Mouse (Mus musculus): Measurements from ENCODE around the gene Gata1. TPM values are rescaled to one million over a fixed set of nuclear protein-coding genes. Genes with fewer than 3 reads are reported as not detected.

Gene Gata1
- not detected in 2 replicates for polyA plus RNA-seq (2021; fragmentation: Nextera tagmentation)
- long read RNA-seq, experiment 1 = 0 reads
- long read RNA-seq, experiment 2 = 0 reads

GRCm38 (mm10) chrX:7977892-7978291, at the start of gene Gata1:
Gene Gata1 (minus strand): TSS chrX:7978071.

GRCm38 (mm10) chrX:8018286-8018685, 40.4 kb upstream of the Gata1 start, which contains the start of gene Glod5:
Gene Glod5 (minus strand): TSS chrX:8018492.

DNA sequence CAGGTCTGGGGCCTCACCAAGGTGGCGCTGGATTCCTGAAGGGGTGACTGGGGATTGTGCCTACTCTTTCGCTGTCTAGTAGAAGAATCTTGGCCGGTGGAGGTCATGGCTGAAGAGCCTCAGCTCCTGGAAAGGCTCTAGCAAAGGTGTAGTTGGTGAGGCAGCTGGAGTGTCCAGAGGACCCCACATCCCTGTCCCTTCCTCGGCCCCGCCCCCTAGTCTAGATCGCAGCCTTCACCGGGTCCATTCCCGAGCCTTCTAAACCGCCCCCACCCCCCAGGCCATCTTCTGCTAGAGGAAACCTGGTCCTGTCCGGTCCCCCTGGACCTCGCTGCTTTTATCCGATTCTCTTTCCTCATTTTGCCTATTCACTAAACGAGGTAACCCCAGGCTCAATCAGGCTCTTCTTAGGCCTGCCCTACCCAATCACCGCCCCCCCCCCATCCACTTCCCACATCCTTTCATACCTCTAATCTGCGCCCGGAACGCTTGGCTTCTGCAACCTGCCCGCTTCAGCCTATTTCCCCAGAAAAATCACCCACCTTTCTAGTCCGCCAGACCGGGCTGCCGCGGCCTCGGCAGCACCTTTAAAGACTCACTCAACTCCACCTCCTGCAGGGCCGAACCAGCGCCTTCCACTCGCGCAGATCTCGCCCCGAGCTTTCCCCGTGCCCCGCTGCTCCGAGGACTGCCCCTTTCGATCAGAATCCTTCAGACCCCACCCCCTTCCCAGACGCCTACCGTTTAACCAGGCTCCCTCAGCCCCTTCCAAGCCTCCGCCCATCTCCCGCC, 30.6 kb downstream of the Gata1 start, which contains the start of gene Hdac6:
Gene Hdac6, minus strand, starts transcription at position 782 of the 792 bp plus-strand sequence.

GRCm38 (mm10) chrX:7928270-7928790, 49.5 kb downstream of the Gata1 start, which contains the start of gene Eras:
Gene Eras (minus strand): TSS chrX:7928607.

GRCm38 (mm10) chrX:7919601-7920383, 58.1 kb downstream of the Gata1 start, which contains the start of gene Pcsk1n:
Gene Pcsk1n (plus strand): TSS chrX:7919822.

Other genes with a start within 250 kb of the Gata1 start
- gene Praf2, start 249.6 kb downstream of the Gata1 start, polyA plus RNA-seq (2021; fragmentation: Nextera tagmentation) = 135 and 140 TPM in 2 replicates
- 5.8 and 7.6 TPM in 2 replicates for gene Ccdc120, start 227.2 kb downstream of the Gata1 start, polyA plus RNA-seq (2021; fragmentation: Nextera tagmentation)
- gene Tfe3, start 215.5 kb downstream of the Gata1 start, polyA plus RNA-seq (2021; fragmentation: Nextera tagmentation) = 7.6 and 8.5 TPM in 2 replicates
- 29.8 and 34.6 TPM in 2 replicates for gene Gripap1, start 188.3 kb downstream of the Gata1 start, polyA plus RNA-seq (2021; fragmentation: Nextera tagmentation)
- gene Kcnd1, start 155.8 kb downstream of the Gata1 start, polyA plus RNA-seq (2021; fragmentation: Nextera tagmentation) = 4.7 and 5.2 TPM in 2 replicates
- gene Otud5, start 136.7 kb downstream of the Gata1 start, polyA plus RNA-seq (2021; fragmentation: Nextera tagmentation) = 5.8 and 6.1 TPM in 2 replicates
- gene Pim2, start 99.8 kb downstream of the Gata1 start, polyA plus RNA-seq (2021; fragmentation: Nextera tagmentation) = 36.8 and 47.0 TPM in 2 replicates
- gene Slc35a2, start 94.0 kb downstream of the Gata1 start, polyA plus RNA-seq (2021; fragmentation: Nextera tagmentation) = 20.7 and 23.1 TPM in 2 replicates
- gene Pqbp1, start 78.8 kb downstream of the Gata1 start, polyA plus RNA-seq (2021; fragmentation: Nextera tagmentation) = 76.7 and 79.2 TPM in 2 replicates
- 49.4 and 51.9 TPM in 2 replicates for gene Timm17b, start 78.7 kb downstream of the Gata1 start, polyA plus RNA-seq (2021; fragmentation: Nextera tagmentation)
- not detected in 2 replicates for gene Gm10491, start 70.2 kb downstream of the Gata1 start, polyA plus RNA-seq (2021; fragmentation: Nextera tagmentation)
- not detected in 2 replicates for gene Gm10490, start 68.5 kb downstream of the Gata1 start, polyA plus RNA-seq (2021; fragmentation: Nextera tagmentation)
- gene Pcsk1n, start 58.2 kb downstream of the Gata1 start, polyA plus RNA-seq (2021; fragmentation: Nextera tagmentation) = 450 and 585 TPM in 2 replicates
- not detected in 2 replicates for gene Eras, start 49.5 kb downstream of the Gata1 start, polyA plus RNA-seq (2021; fragmentation: Nextera tagmentation)
- 9.5 and 10.1 TPM in 2 replicates for gene Hdac6, start 30.2 kb downstream of the Gata1 start, polyA plus RNA-seq (2021; fragmentation: Nextera tagmentation)
- gene Glod5, start 40.4 kb upstream of the Gata1 start, polyA plus RNA-seq (2021; fragmentation: Nextera tagmentation) = not detected in 2 replicates
- 8.3 and 8.7 TPM in 2 replicates for gene Suv39h1, start 96.7 kb upstream of the Gata1 start, polyA plus RNA-seq (2021; fragmentation: Nextera tagmentation)
- 0.23 and 0.29 TPM in 2 replicates for gene Was, start 112.4 kb upstream of the Gata1 start, polyA plus RNA-seq (2021; fragmentation: Nextera tagmentation)
- gene Wdr13, start 154.8 kb upstream of the Gata1 start, polyA plus RNA-seq (2021; fragmentation: Nextera tagmentation) = 18.4 and 21.3 TPM in 2 replicates
- gene Rbm3, start 167.8 kb upstream of the Gata1 start, polyA plus RNA-seq (2021; fragmentation: Nextera tagmentation) = 146 and 150 TPM in 2 replicates
- gene Tbc1d25, start 198.1 kb upstream of the Gata1 start, polyA plus RNA-seq (2021; fragmentation: Nextera tagmentation) = 9.3 and 13.0 TPM in 2 replicates
- 21.4 and 24.5 TPM in 2 replicates for gene Ebp, start 215.4 kb upstream of the Gata1 start, polyA plus RNA-seq (2021; fragmentation: Nextera tagmentation)
- 67.0 and 87.1 TPM in 2 replicates for gene Porcn, start 228.5 kb upstream of the Gata1 start, polyA plus RNA-seq (2021; fragmentation: Nextera tagmentation)